Mouse (Mus musculus): ENCODE results near the gene Nppc.

DNA sequence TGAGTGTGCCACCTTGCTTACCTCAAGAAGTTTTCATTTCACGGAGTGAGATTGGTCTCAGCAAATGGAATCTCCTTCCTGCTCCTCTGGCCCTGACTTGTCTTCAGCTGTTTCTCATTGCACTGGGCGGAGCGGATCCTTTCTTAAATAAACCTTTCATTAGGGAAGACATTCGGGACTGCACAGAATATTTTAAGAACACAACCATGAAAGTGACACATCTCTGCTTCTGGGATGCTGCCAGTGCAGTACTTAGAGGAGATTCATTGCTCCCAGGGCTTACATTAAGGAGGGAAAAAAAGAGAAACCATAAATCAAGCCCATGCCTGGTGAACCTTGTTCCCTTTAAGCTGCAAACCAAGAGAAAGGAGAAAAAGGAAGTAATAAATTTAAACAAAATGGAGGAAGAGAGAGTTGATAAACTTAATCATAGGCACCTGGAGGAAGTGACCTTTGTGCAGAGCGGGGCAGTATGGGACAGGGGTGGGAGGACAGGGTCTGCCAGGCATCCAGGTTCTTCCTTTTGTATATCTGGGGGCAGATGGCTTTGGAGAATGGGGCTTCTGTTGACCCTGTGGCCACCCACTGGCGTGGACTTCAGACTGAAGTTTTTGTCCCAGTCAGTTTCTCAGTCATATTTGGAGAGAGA is 37.5 kb downstream of the Nppc start:
- TF ChIP-seq POLR2A (IDR thresholded peaks at IDR 0.05; ENCODE audit: low read depth, low read length) (no peak), CTCF (conservative IDR thresholded peaks at IDR 0.05; ENCODE audit: insufficient read depth, insufficient read length, low read depth, low read length) (no peak)
